7 mouse cellular contexts compared by ENCODE assay signal in genomic region chr9:121709898-121710583, GRCm38 (mm10). TPM values are rescaled to one million over a fixed set of nuclear protein-coding genes. Genes with fewer than 3 reads are reported as not detected.
DNase-seq lines count a peak whose midpoint lies in the region; ATAC-seq lines count a peak whose summit lies in the region.

Gene Ss18l2 (plus strand): TSS chr9:121710329.

- H3K9ac ChIP-seq in embryonic facial prominence, embryonic 11.5 days (replicated peaks; ENCODE audit: low read length): peak within 1 kb of the TSS; percentile 68
- H3K9ac ChIP-seq in midbrain, embryonic 13.5 days (replicated peaks): peak within 1 kb of the TSS; percentile 89

- 5% methylated on average over 37 of the region's 37 CpGs for WGBS in embryonic facial prominence, embryonic 11.5 days
- 5% methylated on average over 37 of the region's 37 CpGs for WGBS in limb, embryonic 10.5 days
- 5% methylated on average over 37 of the region's 37 CpGs for WGBS in midbrain, embryonic 13.5 days

- H3K4me3 ChIP-seq in embryonic facial prominence, embryonic 11.5 days (ENCODE audit: low read depth, low read length): peak within 1 kb of the TSS; percentile 62
- peak within 1 kb of the TSS; percentile 96 for H3K4me3 ChIP-seq in limb, embryonic 10.5 days
- peak within 1 kb of the TSS; percentile 95 for H3K4me3 ChIP-seq in midbrain, embryonic 13.5 days (replicated peaks)

- H3K27me3 ChIP-seq in embryonic facial prominence, embryonic 11.5 days (ENCODE audit: control insufficient read depth, insufficient read depth, low read length): no peaks in the 10 kb centered on the region
- H3K27me3 ChIP-seq in limb, embryonic 10.5 days (ENCODE audit: low read depth, poor library complexity, severe bottlenecking): no peaks in the 10 kb centered on the region
- H3K27me3 ChIP-seq in midbrain, embryonic 13.5 days: no peaks in the 10 kb centered on the region; the same call in 1 of the 2 replicates

- peak; percentile 99 for DNase-seq in adrenal gland, postnatal 14 days
- peak; percentile 100 for DNase-seq in embryonic facial prominence, embryonic 11.5 days (ENCODE audit: low spot score)
- peak; percentile 99 for DNase-seq in kidney, adult 11 months
- peak; percentile 98 for DNase-seq in limb, embryonic 10.5 days (ENCODE audit: low spot score)
- peak; percentile 98 for DNase-seq in spleen, adult 12 weeks (ENCODE audit: low spot score)

- no peaks in the 10 kb centered on the region for H3K9me3 ChIP-seq in embryonic facial prominence, embryonic 11.5 days (replicated peaks; ENCODE audit: control insufficient read depth, low read length)
- no peaks in the 10 kb centered on the region for H3K9me3 ChIP-seq in limb, embryonic 10.5 days (replicated peaks)
- H3K9me3 ChIP-seq in midbrain, embryonic 13.5 days: no peaks in the 10 kb centered on the region

- no peaks in the 10 kb centered on the region; the same call in 1 of the 2 replicates for H3K36me3 ChIP-seq in embryonic facial prominence, embryonic 11.5 days (replicated peaks; ENCODE audit: control insufficient read depth, insufficient read depth, low read depth, low read length)
- H3K36me3 ChIP-seq in limb, embryonic 10.5 days: peaks cover 17% of the 10 kb centered on the region
- peaks cover 13% of the 10 kb centered on the region; the same call in 1 of the 2 replicates for H3K36me3 ChIP-seq in midbrain, embryonic 13.5 days

- H3K4me1 ChIP-seq in embryonic facial prominence, embryonic 11.5 days (ENCODE audit: control insufficient read depth, insufficient read depth, low read length): peaks cover 6% of the 10 kb centered on the region; the same call in 1 of the 2 replicates
- H3K4me1 ChIP-seq in limb, embryonic 10.5 days: peaks cover 31% of the 10 kb centered on the region
- H3K4me1 ChIP-seq in midbrain, embryonic 13.5 days (replicated peaks): peaks cover 27% of the 10 kb centered on the region

- H3K4me2 ChIP-seq in embryonic facial prominence, embryonic 11.5 days (ENCODE audit: low read depth, low read length): peak within 1 kb of the TSS; percentile 79
- H3K4me2 ChIP-seq in midbrain, embryonic 13.5 days (replicated peaks): peak within 1 kb of the TSS; percentile 88

- peak; percentile 96 for ATAC-seq in embryonic facial prominence, embryonic 11.5 days (replicated peaks; ENCODE audit: insufficient number of reproducible peaks, low FRiP score, low TSS enrichment, low read depth)
- ATAC-seq in granulocyte monocyte progenitor cell, adult 5-6 weeks (replicated peaks; ENCODE audit: poor library complexity, severe bottlenecking): peak; percentile 84
- ATAC-seq in midbrain, embryonic 13.5 days: peak; percentile 96

- peak within 1 kb of the TSS; percentile 47 for H3K27ac ChIP-seq in embryonic facial prominence, embryonic 11.5 days (replicated peaks; ENCODE audit: low read depth, low read length)
- peak within 1 kb of the TSS; percentile 89 for H3K27ac ChIP-seq in limb, embryonic 10.5 days
- H3K27ac ChIP-seq in midbrain, embryonic 13.5 days: peak within 1 kb of the TSS; percentile 93

RNA-seq across cellular contexts. Expression of gene Ss18l2, which starts in this region (rescaled TPM):
- total RNA-seq in adrenal gland, postnatal 14 days (2021): 48.4 and 54.4 TPM in 2 replicates
- polyA plus RNA-seq in embryonic facial prominence, embryonic 11.5 days (2014; fragmentation: Nextera tagmentation; extraction: Ambion mirVana): 96.0 and 109 TPM in 2 replicates
- 25.7 and 67.5 TPM in 2 replicates for total RNA-seq in granulocyte monocyte progenitor cell, adult 5-6 weeks (2014; fragmentation: Nextera tagmentation)
- 44.9 and 59.5 TPM in 2 replicates for total RNA-seq in granulocyte monocyte progenitor cell, adult 5-6 weeks (2017)
- polyA plus RNA-seq in limb, embryonic 10.5 days (2016; fragmentation: Nextera tagmentation; extraction: Ambion mirVana): 93.9 and 94.8 TPM in 2 replicates
- 146 TPM in 2 replicates for polyA plus RNA-seq in midbrain, embryonic 13.5 days (2015; fragmentation: Nextera tagmentation; extraction: Ambion mirVana)

Comparison
In these comparisons a context has a peak if more than half of its experiments do, and no peak if none do; other contexts are left out.
1. Peak in every context shown above with its lines: DNase-seq, ATAC-seq, H3K4me3 ChIP-seq and H3K27ac ChIP-seq.